Mouse (Mus musculus) cerebellum, adult 11 months (tissue): Measurements from ENCODE around the gene Frs3.
A peak's percentile ranks its signal among the peaks of the same experiment; 100 is the strongest.
"Not testable (repeated sequence)": the region's sequence is repeated elsewhere in the genome, so short reads cannot be mapped to it uniquely, and the experiment has no call there.

Experiments used
- DNase-seq: peaks from one replicate; pipeline ENCODE4 v3.0.0; 2022

The Frs3 gene

DNA sequence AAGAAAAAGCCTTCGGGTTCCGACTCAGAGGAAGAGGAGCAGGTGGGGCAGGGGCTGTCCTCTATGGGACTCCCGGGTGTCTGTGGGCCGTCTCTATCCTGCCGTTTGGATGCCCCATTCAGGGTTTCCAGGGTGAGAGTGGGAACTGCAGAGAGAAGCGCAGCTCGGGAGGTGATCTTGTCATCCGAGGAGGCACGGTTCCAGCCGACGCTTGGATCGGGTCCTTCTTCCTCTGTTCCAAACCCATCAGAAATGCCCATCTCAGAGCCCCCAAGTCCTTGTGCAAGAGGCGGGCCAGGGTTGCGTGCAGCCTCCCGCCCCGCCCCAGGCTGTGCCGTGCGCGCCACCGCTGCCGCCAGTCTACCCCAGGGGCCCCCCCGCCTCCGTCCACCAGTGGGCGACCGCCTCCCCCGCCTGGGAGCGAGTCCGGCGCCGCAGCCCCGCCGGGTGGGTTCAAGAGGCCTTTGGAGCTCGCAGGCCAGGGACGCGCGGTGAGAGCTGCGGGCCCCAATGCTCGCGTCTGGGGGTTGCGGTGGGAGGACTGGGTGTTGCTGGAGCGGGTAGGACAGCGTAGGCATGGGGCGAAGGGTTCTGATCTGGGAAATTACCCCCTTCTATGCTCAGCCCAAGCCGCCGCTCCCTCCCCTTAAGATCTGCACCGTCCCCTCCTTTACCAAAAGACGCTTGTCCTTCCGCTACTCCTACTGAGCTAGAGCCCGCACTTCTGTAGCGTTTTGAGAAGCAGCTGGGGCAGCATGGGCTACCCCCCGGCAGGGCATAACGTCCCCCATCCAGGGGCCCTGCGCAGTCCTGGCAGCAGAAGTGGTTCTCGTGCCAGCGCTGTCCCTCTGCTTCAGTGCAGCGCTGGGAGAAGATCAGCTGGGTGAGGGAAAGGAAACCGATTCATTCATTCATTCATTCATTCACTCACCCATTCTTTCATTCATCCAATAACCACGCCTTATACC lies at the start of gene Frs3:
Gene Frs3, plus strand, starts transcription at position 423 of the 968 bp plus-strand sequence.
- DNase-seq: peak; percentile 75

DNA sequence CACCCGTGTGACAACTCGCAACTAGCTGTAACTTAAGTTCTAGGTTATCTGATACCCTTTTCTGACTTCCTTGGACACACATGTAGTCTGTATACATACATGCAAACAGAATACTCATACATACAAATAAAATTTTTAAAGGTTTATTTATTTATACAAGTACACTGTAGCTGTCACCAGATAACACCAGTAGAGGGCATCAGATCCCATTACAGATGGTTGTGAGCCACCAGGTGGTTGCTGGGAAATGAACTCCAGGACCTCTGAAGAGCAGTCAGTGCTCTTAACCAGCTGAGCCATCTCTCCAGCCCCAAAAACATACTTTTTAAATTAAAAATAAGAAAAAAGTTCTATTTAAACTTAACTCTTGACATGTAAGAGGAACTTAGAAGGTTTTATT lies 45.8 kb upstream of the Frs3 start:
- no peak for DNase-seq

DNA sequence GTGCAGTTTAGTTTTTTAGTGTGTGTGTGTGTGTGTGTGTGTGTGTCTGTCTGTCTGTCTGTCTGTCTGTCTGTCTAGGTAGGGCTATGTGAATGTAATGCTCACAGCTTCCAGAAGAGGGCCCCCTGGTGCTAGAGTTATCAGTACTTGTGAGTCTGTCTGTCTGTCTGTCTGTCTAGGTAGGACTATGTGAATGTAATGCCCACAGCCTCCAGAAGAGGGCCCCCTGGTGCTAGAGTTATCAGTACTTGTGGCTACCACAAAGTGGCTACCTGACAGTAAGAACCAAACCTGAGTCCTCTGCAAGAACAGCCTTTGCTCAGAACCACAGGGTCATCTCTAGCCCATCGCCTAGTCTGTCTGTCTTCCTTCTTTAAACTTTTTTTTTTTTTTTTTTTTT lies 42.1 kb upstream of the Frs3 start:
- DNase-seq: peak; percentile 10

DNA sequence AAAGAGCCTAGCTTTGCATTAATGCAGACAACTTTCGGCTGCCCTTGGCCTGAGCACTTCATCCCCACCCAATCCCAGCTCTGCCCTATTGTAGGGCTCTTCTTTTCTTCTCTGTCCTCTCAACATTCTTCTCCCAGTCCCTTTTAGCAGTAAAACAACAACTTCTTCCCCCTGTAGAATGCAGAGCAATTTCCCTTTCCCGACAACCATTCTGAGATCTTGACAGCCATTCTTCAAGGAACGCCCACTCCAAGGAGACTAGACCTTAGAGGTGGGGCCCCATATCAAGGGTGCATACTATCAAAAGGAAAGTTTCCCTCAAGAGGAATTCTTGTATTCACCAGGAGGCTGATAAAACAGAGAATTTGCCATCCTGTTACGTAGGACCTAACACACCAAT lies 39.9 kb upstream of the Frs3 start:
- no peak for DNase-seq

DNA sequence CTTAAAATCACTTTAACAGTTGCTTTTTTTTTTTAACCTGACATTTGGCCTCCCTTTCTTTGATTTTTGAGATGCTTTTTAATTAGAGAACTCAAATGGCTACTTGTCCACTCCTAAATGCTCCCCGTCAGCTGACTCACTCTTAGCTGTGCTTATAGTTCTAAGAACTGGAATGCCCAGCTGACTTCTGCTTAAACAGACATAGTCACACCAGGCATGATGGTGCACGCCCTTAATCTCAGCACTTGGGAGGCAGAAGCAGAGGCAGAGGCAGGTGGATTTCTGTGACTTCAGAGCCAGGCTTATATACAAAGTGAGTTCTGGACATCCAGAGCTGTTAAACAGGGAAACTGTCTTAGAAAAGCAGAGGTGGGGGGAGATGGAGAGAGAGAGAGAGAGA lies 36.9 kb upstream of the Frs3 start:
- no peak for DNase-seq

DNA sequence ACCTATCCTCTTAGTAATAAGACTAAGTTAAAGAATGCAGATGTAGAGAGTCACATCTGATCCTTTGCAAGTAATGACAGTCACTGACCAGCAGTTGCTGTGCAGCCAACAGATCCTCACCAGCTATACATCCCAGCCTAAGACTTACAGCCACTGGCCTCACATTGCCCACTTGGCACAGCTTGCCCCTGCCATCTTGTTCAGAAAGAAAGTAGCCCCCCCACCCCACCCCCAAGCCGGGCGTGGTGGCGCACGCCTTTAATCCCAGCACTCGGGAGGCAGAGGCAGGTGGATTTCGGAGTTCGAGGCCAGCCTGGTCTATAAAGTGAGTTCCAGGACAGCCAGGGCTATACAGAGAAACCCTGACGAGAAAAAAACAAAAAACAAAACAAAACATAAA lies 34.5 kb upstream of the Frs3 start:
- not testable (repeated sequence) for DNase-seq

DNA sequence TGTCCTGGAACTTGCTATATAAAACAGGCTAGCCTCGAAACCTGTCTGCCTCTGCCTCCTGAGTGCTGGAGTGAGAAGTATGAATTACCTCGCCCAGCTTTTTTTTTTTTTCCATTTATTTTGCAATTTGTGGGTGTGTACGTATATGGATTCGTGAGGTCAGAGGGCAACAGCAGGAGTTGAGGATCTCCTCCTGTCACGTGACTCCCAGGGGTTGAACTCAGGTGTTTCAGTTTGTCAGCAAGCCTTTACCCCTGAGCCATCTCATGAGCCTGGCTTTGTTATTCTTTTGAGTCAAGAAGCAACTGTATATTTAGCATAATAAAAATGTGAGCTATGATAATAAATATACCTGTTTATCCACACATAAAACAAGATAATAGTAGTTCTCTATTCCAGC lies 33.1 kb upstream of the Frs3 start:
- no peak for DNase-seq

DNA sequence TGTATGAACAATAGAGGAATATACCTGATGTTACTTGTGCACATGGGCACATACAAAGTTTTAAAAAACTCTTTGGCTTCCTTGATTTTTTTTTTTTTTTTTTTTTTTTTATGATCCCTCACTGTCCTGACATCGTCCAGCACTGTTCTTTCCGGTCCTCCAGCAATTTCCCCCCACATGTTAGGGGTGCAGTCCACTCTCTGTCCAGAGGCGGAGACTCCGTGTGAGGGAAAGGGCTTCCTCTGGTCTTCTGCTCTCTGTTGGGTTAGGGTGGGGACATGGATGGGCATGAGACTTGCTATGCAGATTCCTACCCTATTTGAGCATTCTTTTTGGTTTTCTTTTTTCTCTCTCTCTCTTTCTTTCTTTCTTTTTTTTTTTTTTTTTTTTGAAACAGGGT lies 30.9 kb upstream of the Frs3 start:
- DNase-seq: no peak

DNA sequence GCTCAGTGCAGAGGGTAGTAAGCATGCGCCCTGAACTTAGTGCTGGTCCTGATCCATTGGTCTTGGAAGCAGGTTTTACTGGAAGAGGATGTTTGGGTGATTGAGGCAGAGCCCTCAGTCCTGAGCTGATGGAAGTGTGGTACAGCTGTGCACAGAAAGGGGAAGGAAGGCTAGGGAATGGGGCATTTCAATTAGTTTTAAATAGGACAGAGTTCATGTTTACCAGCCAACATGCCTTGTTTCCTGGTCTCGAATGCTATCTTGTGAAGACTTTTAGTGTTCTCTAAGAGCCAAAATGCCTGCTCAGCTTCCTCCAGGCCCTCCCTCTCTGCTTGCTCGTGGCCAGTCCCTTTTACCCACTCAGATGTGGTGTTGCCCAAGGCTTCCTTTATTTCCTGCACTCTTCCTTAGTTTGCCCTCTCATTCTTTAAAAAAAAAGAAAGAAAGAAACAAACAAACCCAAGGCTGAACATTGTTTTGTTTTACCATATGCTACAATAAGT lies 30.0 kb upstream of the Frs3 start:
- DNase-seq: no peak

DNA sequence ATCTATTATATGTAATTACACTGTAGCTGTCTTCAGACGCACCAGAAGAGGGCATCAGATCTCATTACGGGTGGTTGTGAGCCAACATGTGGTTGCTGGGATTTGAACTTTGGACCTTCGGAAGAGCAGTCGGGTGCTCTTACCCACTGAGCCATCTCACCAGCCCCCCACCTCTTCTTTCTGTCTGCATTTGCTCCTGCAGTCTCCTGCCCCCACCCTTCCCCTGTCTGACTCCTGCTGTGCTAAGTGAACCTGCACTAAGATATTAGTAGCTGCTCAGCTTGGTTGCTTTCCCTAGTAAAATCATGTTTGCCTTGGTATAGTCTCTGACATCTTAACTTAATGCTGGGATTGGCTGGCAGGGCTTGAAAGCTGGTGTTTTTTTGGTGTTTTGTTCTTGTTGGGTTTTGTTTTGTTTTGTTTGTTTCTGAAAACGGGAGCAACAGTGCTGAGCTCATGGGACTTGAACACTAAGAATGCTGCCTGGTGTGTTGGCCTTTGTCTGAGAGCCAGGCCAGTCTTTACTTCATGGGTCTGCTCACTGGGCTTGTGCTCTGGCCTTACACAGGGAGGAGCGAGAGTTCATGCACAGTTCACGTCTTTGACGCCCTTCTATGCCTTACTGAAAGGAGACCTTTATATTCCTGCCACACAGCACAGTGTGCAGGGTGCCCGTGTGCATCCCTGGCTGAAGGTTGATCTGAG lies 25.7 kb upstream of the Frs3 start:
- no peak for DNase-seq

DNA sequence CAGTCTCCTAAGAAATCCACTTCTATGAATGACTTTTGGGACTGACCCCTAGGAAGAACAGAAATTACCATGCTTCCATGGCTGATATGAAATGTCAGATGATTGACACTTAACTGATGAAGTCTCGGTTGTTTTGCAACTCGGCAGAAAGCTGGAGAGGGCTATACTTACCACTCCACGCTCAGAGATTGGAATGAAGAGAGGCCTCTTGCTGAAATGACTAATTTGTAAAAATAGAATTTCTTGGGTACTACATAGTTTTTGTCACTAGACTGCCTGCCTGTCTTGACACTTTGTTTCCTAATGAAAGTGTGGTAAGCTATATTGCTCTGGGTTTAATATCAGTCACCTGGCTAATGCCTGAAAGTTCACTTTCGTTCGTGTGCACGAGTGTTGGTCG lies 24.4 kb upstream of the Frs3 start:
- DNase-seq: no peak

DNA sequence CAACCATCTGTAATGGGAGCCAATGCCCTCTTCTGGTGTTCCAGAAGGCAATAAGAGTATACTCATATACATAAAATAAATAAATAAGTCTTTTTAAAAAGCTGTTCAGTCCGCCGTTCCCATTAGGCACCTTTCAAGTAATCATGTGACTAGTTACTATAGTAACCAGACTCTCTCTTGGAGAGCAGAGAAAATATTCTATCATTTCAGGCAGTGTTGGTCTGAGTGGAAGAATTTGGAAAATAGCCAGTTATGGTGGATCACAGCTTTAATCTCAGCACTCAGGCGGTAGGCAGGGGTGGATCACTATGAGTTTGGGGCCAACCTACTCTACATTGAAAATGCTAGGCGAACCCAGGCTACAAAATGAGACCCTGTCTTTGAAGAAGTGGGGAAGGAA lies 19.7 kb upstream of the Frs3 start:
- no peak for DNase-seq

DNA sequence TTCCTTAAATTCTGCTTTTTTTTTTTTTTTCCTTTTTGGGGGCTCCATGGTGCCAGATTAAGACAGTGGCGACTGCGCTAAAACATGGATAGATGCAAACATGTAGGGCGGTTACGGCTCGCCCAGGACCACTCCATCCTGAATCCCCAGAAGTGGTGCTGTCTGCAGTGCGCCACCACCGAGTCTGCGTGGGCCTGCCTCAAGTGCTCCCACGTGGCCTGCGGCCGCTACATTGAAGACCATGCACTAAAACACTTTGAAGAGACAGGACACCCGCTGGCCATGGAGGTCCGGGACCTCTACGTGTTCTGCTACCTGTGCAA lies 16.9 kb upstream of the Frs3 start:
- no peak for DNase-seq

DNA sequence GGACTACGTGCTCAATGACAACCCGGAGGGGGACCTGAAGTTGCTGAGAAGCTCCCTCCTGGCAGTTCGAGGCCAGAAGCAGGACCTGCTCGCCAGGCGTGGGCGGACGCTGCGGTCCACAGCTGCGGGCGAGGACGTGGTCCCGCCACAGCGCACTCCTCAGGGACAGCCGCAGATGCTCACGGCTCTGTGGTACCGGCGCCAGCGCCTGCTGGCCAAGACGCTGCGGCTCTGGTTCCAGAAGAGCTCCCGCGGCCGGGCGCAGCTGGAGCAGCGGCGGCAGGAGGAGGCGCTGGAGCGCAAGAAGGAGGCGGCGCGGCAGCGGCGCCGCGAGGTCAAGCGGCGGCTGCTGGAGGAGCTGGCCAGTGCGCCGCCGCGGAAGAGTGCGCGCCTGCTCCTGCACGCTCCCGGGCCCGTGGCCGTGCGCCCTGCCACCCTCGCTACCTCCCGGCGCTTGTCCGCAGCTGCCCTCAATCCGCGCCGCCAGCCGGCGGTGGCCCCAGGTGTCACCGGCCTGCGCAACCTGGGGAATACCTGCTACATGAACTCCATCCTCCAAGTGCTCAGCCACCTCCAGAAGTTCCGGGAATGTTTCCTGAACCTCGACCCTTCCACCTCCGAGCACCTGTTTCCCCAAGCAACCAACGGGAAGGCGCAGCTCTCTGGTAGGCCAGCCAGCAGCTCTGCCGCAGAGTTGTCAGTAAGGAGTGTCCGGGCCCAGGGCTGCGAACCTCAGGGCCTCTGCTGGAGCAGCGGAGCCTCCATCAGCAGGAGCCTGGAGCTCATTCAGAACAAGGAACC lies 16.3 kb upstream of the Frs3 start:
- DNase-seq: peak; percentile 36

DNA sequence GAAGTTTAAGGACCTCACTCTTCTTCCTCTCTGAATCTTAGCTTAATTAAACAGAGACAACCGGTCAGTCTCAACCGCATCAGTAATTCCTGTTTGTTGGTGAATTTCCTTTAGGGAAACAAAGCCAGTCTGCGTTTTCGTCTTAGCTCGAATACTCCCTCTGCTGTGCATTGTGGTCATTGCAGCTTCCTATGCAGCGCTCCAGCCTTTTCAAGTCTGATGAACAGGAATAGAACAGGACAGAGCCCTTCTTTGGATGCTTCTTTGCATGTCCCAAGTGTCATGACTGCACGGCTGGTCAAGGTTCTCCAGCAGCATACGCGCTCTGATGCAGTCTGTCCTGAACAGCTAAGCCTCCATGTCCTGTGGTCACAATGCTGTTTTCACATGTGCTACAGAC lies 12.2 kb upstream of the Frs3 start:
- peak; percentile 51 for DNase-seq

DNA sequence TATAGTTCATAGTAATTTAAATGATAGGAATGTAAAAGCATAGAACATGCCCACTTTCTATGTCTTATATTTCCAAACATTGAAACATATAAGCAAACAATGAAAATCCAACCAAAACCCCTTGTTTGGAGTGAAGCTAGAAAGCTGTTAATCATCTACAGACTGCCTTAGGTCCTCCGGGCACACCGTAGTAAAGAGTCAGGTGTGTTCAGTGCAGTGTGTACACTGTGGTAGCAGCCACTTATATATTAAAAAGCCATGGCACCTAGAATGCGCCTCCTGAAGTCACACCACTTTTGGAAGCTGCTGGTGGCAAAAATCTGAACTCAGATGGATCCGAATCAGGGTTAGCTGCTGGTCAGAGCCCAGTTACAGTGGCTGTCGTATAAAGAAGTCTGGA lies 10.6 kb upstream of the Frs3 start:
- no peak for DNase-seq

DNA sequence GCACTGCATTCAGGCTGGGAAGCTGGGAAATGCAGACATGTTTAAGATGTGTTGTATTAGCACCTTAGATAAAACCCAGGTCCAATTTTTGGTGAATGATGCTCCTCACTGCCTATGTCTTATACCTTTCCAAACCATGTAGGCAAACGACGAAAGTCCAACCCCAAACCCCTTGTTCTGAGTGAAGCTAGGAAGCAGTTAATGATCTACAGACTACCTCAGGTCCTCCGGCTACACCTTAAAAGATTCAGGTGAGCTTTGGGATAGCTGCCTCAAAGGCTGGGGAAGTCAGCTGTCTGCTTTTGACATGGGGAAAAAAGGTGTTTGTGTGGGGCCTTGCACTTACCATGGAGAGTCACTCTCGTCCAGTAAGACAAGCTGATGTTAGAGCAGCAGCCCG lies 10.1 kb upstream of the Frs3 start:
- DNase-seq: no peak

DNA sequence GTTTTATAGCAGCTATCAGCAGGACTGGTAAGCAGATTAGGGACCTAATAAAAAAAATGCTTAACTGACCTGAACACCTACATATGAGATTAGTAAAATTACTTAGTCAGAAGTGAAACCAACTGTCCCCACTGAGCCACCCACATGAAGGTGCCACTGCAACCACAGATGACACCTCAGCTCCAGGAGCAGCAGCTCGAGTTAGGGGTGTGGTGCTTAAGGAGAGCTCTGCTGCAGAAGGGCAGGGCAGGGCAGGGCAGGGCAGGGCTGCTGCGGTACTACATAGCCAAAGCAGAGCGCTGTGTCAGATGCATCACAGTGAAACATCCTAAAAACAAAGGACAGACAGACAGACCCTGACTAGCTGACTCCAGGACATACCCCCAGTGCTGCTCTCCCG lies 6.0 kb upstream of the Frs3 start:
- no peak for DNase-seq

DNA sequence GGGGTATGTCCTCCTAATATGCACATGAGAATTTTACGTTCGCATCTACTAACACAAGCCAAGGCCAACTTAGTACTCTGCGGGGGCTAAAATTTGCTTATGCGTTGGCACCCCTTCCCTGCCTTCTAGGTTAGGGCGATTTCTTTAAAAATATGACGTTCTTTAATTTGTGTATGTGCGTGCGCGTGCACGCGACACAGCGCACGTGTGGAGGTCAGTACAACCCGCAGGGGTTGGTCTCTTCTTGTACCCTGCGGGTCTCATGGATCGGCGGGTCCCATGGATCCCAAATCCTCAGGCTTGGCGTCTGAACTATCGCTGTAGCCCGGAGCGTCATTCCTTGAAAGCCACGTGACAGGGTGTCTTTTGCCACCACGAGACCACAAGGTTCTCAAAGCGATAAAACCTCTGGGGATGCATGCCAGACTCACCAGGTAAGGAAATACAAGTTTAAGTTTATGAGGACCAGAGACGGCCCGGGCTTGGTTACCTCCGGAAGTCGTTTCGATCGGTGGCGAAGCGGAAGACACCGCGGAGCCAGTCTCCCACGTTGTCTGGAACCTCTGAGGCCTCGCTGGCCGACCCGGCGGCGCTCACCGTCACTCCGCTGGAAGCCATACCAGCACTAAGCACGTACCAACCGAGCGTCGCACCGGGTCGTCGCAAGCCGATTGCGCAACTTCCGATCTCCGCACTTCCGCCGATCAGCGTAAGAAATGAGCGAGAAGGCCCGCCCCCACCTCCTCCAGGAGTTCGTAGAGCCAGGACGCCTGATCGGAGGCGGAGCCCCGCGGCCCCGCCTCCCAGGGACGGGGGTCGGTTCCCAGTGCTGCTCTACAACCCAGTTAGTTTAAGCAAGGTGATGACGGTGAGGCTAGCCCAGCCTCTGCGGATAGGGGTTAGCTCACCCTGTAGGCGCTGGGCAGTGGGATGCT lies 1.2 kb upstream of the Frs3 start:
- peak; percentile 92 for DNase-seq

DNA sequence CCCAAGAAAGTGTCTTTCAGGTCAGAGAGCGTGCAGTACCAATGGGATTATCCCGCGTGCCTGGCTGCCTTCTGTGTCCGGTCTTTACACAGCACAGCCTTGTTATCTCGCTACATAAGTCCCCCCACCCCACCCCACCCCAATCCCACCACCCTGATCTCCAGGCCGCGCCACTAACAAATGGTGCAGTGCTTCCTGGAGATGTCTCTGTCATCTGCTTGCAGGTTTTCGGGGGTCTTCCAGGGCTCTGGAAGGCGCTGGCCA lies 554 bp upstream of the Frs3 start, which contains the start of gene Tomm6:
Gene Tomm6, minus strand, starts transcription at position 43 of the 264 bp plus-strand sequence.
- no peak for DNase-seq

DNA sequence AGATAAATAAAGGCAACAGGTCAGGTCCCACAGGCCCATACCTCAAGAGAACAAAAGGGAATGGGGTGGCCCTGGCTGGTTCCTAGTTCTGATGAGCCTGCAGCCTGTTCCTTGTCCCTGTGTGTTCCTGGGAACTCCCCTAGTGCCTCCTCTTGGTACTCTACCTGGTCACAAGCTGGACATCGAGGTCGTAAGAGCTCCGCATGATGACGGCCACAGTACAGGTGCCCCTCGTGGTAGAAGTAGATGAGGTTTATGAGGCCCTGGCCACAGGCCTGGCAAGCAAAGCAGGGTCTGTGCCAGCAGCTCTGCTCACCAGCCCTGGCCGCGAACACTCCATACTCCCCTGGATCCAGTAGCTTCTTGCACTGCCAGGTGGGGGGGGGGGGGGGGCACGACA lies 1.1 kb downstream of the Frs3 start:
- no peak for DNase-seq

DNA sequence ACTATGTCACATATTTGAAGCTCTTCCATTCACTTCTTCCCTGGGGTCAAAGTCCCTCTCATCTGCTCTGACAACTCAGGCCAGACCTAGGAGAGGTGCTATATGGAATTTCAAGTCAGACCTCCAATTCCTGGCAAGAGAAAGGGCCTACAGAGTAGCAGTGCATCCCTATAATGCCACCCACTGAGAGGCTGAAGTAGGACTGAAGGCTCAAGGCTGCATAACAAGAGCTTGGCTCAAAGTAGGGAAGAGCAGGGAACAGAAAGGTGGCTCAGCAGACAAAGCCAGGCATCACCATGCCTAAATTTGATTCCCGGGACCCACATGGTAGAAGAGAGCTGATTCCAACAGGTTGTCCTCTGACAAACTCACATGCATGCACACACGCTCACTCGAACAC lies 2.8 kb downstream of the Frs3 start:
- no peak for DNase-seq
